Mouse (Mus musculus) retina, embryonic 14.5 days (tissue): ENCODE data around the gene Ezh1.
"Not testable (repeated sequence)": the region's sequence is repeated elsewhere in the genome, so short reads cannot be mapped to it uniquely, and the experiment has no call there.

Experiments
- DNase-seq: peaks from one replicate; pipeline ENCODE4 v3.0.0-alpha.2; 2015; ENCODE audit warnings: low spot score

The Ezh1 gene

GRCm38 (mm10) chr11:101168301-101168980 lies 57.8 kb downstream of the Ezh1 start:
- DNase-seq: no peak

- DNase-seq: no peak
Observed at GRCm38 (mm10) chr11:101167963-101168300, 58.3 kb downstream of the Ezh1 start.

DNA sequence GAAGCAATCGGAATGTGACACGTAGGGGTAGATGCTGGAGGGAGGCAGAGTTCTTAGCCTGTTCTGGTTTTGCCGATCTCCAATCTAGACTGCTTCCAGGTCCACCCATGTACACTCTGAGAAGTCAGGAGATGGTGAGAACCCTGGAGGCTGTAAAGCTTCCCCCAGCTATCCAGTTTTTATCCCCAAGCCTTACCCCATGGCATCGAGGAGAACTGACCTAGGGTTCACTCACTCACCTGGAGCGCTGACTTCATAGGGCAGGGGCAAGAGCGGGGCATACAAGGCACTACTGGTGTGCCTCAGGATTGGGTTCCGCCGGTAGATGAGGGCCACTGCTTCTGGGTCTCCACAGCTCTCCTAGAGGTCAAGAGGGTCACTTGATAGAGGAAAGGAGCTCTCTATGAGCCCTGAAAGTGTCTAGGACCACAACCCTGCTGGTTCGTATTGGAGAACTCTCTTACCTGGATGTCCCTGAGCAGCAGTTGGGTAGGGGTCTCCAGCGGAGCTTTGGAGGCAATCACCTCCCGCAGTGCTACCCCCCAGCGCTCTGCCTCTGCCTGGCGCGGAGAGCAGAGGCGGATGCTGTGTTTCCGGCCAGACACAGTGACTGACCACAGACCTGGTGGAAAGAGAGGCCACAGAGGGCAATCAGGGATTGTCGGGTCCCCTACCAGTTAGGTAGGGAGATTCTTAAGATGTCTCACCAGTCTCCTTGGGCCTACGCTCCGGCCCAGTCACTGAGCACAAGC lies 58.9 kb downstream of the Ezh1 start:
- DNase-seq: no peak

DNA sequence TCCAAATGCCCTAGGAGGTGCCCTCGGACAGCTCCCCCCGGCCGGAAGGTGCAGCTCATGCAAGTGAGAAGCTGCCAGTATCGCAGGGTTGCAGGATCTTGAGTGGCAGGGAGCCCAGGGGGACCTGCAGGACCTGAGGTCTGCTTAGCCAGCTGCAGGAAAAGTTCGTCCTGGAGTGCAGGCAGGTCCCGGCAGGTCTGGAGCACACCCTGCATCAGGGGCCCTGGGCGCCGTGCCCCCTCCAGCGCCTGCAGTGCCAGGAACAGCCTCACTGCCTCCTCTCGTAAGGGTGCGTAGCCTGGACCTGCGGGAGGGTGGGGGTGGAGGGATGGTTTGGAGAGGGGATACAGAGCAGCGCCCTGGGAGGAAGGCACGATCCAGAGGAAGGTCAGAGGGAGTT lies 59.9 kb downstream of the Ezh1 start:
- no peak for DNase-seq

- no peak for DNase-seq
Observed at GRCm38 (mm10) chr11:101164677-101165580, 61.3 kb downstream of the Ezh1 start.

GRCm38 (mm10) chr11:101164351-101164665 lies 62.0 kb downstream of the Ezh1 start:
- no peak for DNase-seq

DNA sequence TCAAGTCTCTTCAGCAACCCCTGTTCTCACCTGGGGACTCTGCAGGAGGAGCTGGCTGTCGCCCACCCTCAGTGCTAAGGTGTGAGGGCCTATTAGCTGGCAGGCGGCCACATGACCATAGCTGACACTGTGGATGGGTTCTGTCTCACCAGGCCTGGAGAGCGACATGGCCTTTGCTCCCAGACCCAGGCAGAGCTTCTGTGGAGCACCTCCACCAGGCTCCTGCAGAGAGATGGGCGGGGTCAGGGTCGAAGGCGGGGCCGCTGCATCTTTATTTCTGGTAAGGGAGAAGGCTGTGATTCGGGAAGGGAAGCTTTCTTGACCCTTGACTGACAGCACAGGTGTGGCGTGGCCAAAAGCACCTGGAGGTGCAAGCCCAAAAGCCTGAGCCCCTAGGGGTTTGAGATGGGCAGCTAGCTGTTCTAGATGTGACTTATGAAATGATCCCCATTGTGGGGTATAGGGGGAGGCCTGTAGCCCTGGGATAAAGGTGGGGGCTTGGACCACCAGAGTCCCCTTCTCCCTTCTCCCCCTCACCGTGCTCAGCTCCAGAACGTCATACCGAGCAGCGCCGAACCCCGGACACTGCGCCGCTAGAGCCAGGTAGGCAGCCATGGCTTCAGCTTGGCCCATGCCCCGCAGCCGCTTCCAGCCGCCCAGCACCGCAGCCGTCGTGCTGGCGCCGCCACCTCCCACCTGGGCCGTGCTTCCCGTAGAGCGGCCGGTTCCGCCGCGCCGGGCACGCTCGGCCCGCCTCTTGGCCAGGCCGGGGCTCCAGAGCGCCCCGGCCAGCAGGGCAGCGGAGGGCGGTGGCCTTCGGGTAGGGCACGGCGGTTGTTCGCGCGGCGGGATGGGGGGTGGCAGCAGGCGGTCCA lies 62.5 kb downstream of the Ezh1 start:
- DNase-seq: no peak

DNA sequence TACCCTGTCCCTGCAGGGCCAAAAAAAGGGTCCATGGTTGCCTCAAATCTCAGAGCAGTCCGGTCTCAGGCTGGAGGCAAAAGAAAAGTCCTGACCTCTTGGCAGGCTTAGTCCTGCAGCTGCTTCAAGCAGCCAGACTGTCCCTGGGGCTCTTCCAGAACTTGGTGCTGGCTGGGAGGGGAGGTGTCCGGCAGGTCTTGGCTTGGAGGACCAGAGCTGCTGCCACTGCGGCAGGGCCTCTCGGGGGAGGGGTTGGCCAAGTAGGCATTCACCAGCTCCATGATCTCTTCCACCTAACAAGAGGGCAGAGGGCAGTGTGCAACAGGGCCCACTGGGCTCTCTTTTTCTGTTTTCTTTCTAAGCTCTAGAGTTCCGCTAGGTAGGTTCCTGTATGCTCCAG lies 63.5 kb downstream of the Ezh1 start:
- no peak for DNase-seq

DNA sequence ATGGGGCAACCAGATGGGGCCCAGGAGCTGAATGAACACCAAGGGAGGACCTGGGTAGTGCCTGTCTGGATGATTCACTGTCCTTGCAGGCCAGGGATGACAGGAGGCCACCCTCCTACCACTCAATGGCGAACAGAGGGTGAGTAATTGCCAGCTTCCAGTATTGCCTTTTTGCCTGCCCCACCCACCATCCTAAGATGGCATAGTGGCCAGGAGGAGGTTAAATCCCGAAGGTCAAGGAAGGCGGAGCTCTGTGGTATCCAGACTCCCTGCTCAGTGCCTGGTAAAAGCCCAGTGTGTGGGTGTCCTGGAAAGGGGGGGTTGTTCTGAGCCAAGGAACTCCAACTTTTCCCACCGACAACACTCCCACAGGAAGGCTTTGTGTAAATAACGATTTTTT lies 64.0 kb downstream of the Ezh1 start:
- no peak for DNase-seq

- DNase-seq: no peak
Observed at GRCm38 (mm10) chr11:101161551-101161950, 64.7 kb downstream of the Ezh1 start.

DNA sequence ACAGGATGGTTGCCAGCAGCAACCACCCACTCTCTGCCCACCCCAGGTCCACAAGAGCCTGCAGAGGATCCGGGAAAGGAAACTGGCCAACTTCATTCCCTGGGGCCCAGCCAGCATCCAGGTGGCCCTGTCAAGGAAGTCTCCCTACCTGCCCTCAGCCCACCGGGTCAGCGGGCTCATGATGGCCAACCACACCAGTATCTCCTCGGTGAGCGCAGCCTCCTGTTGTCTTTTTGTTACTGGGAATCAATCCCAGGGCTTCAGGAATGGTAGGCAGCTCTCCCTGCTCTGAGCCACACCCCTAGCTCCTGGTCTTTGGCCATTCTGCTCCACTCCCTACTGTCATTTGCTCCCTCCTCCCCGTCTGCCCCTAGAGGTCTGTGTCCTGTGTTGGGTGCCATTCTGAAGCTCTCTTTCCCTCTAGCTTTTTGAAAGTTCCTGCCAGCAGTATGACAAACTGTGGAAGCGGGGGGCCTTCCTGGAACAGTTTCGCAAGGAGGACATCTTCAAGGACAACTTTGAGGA lies 65.2 kb downstream of the Ezh1 start:
- not testable (repeated sequence) for DNase-seq

GRCm38 (mm10) chr11:101160151-101160550 lies 66.1 kb downstream of the Ezh1 start:
- DNase-seq: not testable (repeated sequence)

DNA sequence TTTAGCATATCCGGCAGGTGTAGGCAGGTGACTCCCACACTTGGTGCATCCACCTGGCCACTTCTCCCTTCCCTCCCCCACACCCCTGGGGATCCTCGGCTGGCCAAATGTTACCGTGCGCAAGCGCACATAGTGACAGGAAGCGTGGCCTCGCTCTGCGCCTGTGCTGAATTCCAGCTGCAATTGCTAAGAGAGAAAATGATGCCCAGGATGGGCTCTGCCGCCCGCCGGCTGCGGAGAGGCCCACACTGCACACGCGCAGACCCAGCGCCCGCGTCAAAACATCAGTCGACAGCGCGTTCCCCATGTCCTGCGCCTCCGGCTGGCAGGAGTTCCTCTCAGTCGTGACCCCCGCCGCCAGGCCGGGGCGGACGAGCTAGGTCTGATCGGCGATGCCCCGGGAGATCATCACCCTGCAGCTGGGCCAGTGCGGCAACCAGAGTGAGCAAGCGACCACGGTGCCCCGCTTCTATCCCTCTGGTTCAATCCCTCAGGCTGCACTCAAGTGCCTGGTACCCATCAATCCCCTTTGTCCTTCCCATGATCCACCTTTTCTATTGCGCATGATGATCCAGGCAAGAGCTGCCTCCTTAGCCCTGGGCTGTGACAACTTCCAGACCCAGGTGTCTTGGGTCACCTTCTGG lies 70.4 kb downstream of the Ezh1 start, which contains the start of gene Tubg2:
Tubg2 (plus strand) TSS at position 180 of the 644 bp plus-strand sequence.
- peak; percentile 80 for DNase-seq

DNA sequence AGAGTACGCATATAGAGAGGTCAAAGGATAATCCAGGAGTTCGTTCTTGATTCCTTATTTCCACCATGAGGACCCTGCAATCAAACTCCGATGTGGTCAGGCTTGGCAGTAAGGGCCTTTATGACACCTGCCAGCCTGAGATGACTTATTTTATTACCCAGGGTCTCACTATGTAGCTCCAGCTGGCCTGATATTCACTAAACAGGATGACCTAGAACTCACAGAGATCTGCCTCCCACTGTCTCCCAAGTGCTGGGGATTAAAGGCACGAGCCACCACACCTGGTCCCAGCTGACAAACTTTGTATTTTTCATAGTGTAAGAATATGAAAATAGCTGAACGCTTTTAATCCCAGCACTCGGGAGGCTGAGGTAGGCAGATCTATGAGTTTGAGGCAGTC lies 71.1 kb downstream of the Ezh1 start:
- DNase-seq: no peak

- no peak for DNase-seq
Observed at GRCm38 (mm10) chr11:101154648-101155047, 71.6 kb downstream of the Ezh1 start.

DNA sequence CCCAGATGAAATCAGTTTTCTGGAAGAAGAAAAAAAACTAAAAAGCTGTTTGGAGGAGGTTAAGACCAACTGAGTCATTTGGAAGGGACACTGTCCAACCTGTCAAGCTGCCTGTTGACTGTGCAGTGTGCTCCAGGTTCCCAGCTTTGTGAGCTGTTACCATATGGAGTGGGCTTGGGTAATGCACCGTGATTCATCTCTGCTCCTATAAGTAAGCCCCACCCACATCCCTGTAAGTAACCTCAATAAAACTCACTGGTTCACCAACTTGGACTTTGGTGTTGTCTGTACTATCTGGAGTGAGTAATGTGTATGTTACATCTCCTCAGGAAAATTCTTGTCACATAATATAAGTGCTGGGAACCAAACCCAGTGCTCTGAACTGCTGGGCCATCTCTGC lies 73.4 kb downstream of the Ezh1 start:
- no peak for DNase-seq

- no peak for DNase-seq
Observed at GRCm38 (mm10) chr11:101151063-101151462, 75.2 kb downstream of the Ezh1 start.

DNA sequence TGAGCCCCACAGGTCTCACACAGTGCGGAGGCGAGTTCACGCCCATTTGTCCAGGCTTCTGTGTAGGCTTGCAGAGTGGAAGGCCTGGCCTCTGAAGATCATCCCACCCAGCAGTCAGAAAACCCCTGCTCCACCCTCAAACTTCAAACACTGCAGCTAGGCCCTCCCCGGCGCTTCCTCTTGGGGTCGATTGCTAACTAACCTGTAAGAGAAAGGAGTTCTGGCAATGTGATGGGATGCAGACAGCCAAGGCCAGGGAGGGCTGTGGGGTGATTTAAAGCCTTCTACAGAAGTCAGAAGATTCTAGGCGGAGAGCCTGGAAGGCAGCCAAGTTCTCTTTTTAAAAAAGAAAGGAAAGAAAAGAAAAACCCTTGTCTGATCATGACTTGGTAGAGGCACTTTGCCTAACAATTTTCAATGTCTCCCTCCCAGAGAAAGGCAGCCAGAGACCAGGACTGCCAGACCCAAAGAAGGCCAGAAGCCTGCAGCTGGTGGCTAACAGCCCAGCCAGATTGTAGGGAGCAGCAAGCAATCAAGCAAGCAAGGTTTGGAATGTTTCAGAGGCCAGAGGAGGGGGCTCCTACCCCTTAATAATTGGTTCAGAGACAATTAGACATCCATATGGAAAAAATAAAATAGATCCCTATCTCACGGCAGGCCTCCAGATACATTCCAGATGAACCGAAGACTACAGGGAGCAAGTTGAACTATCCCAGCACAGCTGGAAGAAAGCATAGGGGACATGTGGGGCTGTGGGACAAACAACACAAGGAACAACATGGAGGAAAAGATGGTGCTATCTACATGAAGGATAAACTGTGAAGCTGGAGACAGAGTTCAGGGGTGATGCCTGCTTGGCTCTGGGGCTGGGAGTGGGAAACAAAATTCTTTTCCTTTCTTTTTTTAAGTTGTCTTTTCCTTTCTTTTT lies 76.8 kb downstream of the Ezh1 start:
- no peak for DNase-seq

GRCm38 (mm10) chr11:101148751-101149150 lies 77.5 kb downstream of the Ezh1 start:
- no peak for DNase-seq

DNA sequence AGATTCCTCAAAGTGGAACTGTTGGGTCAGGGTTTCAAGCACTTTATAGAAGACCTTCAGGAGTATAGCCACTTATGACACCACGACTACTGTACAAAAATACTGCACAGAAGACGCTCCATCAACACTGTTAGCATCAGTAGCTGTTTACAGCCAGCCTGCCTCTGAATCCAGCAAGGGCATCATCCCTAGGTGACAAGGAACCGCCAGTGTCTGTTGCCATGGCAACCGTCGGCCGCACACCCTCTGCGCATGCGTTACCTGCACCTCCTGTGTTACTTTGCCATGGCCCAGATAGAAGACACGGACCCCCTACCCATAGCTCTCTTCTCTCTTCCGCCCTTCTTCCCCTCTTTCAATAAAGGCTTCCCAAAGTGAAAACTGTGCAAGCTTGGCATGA lies 79.9 kb downstream of the Ezh1 start:
- peak; percentile 78 for DNase-seq
